Mouse (Mus musculus): ENCODE measurements around the gene Slc25a19.

Gene Slc25a19

GRCm38 (mm10) chr11:115640978-115641663 is 13.0 kb upstream of the Slc25a19 start:
- no peak for DNase-seq (ENCODE audit: low read depth)

GRCm38 (mm10) chr11:115640311-115640828 is 12.3 kb upstream of the Slc25a19 start:
- DNase-seq (ENCODE audit: low read depth): no peak

DNA sequence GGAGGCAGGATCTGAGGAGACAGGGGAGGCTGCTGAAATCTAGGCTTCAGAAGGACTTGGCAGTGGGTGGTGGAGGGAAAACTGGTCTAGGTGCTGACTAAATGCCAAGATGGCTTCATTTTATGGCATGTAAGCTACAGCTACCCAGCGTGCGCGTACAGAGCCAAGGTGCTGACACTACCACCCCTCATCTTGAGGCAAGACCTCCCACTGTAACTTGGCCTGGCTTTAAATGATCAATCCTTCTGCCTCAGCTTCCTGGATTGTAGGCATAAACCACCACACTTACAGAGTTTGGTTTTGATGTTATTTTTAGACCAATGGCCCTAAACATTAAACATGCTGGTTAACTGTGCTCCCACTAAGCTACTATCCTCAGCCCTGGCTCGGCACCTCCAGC is 11.4 kb upstream of the Slc25a19 start:
- no peak for DNase-seq (ENCODE audit: low read depth)

- no peak for DNase-seq (ENCODE audit: low read depth)
Observed at GRCm38 (mm10) chr11:115638498-115639409, 10.7 kb upstream of the Slc25a19 start.

DNA sequence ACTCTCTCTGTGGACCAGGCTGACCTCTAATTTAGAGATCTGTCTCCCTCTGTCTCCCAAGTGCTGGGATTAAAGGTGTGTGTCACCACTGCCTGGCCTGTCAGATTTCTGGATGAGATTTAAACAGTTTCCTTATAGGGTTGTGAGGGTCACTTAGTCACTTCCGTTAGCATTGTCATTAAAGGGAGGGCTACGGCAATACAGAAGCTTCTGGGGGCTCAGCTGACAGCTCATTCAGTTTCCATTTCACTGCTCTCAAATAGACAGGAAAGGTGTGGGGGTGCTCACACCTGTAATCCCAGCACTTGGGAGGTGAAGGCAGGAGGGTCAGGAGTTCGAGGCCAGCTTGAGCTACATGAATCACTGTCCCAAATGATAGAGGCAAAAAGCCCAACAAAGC is 8.9 kb upstream of the Slc25a19 start:
- DNase-seq (ENCODE audit: low read depth): no peak

- no peak for DNase-seq (ENCODE audit: low read depth)
Observed at GRCm38 (mm10) chr11:115635484-115635883, 7.4 kb upstream of the Slc25a19 start.

- DNase-seq (ENCODE audit: low read depth): no peak
Observed at GRCm38 (mm10) chr11:115635041-115635440, 6.9 kb upstream of the Slc25a19 start.

GRCm38 (mm10) chr11:115634109-115634508 is 6.0 kb upstream of the Slc25a19 start:
- DNase-seq (ENCODE audit: low read depth): no peak

- DNase-seq (ENCODE audit: low read depth): no peak
Observed at GRCm38 (mm10) chr11:115632862-115633261, 4.8 kb upstream of the Slc25a19 start.

GRCm38 (mm10) chr11:115632247-115632646 is 4.2 kb upstream of the Slc25a19 start:
- DNase-seq (ENCODE audit: low read depth): no peak

DNA sequence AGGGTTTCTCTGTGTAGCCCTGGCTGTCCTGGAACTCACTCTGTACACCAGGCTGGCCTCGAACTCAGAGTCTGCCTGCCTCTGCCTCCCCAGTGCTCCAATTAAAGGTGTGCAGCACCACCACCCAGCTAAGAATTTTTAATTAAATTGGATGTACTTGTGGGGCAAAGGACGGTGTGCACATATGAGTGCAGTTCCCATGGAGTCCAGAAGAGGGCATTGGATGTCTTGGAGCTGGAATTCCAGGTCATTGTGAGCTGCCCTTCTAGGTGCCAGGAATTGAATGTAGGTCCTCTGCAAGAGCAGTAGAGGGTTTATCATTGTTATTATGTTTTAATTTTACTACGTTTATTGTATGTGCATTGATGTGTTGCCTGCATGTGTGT is 3.4 kb upstream of the Slc25a19 start:
- no peak for DNase-seq (ENCODE audit: low read depth)

- no peak for DNase-seq (ENCODE audit: low read depth)
Observed at GRCm38 (mm10) chr11:115630532-115631504, 2.7 kb upstream of the Slc25a19 start.

GRCm38 (mm10) chr11:115629734-115630531 is 1.8 kb upstream of the Slc25a19 start:
- DNase-seq (ENCODE audit: low read depth): no peak

DNA sequence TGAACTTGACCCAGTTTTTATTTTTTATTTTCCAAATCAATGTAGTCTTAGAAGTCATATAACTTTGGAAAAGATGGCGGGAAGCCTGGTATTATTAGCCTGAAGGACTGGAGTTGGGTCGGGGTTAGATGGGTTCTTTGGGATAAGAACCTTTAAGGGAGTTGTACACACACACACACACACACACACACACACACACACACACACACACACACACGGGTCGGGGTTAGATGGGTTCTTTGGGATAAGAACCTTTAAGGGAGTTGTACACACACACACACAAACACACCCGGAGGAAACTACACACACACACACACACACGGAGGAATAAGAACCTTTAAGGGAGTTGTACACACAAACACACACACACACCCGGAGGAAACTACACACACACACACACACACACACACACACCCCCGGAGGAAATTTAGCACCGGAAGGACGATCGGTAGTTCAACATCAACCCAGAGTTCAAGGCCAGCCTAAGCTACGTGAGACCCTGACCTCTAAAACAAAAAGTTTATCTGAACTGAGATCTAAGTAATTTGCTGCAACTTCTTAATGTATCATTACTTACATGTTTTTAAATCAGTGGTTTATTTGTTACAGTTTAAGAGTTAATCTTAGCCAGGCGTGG is 488 bp upstream of the Slc25a19 start:
- no peak for DNase-seq (ENCODE audit: low read depth)

DNA sequence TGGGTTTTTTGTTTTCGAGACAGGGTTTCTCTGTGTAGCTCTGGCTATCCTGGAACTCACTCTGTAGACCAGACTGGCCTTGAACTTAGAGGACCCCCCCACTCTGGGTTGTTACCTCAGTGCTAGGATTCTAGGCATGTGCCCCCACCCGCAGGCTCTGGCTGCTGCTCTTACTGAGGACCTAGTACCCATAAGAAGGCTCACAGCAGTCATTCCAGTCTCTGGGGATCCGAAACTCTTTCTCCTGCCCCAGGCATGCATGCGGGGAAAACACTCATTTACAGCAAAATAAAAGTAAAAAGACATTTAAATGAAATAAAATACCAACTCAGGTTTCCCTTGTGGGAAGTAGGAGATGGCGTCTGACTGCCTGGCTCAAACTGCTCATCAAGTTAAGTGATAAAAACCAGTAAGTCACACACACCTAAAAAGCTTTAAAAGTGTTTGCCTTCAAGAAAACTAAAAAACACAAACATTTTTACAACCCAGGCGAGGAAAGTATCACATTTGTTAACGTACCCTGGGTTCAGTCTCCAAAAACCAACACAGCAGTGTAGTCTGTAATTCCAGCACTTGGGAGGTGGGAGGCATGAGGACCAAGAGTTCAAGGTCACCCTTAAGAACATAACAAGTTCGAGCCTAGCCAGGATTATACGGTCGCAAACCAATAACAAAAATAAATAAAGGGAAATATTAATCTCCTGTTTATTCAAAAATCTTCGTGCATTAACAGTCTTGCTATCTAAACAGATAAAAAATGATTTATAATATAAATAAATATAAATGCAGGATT is 1.1 kb downstream of the Slc25a19 start:
- DNase-seq (ENCODE audit: low read depth): no peak

DNA sequence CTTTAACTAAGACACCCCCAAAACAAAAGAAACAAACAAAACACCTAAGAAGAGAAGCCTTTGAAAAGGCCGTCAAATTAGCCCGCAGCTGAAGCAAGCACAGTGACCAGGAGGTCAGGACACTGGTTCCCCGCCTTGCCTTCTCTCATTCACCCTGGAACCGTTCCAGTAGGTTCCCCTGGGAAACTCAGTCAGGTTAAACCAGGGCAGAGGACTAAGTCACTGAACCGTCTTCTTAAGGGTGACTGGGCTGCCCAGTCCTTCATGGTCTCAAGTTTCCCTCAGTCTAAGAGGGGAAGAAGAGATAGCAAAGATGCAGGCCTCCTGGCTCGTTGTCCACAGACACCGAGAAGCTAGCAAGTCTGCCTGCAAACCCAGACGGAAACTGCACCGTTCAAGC is 2.2 kb downstream of the Slc25a19 start:
- no peak for DNase-seq (ENCODE audit: low read depth)

GRCm38 (mm10) chr11:115623487-115624070 is 4.5 kb downstream of the Slc25a19 start:
- no peak for DNase-seq (ENCODE audit: low read depth)

- DNase-seq (ENCODE audit: low read depth): no peak
Observed at GRCm38 (mm10) chr11:115619949-115620348, 8.1 kb downstream of the Slc25a19 start.

Measured in fibroblast of lung, adult 2 months (primary cell).